Mouse (Mus musculus) ES-Bruce4 (cell line): ENCODE results near the gene Grhl3. TPM values are rescaled to one million over a fixed set of nuclear protein-coding genes. Genes with fewer than 3 reads are reported as not detected.
A peak's percentile ranks its signal among the peaks of the same experiment; 100 is the strongest.

Source experiments
- H3K27ac ChIP-seq: 2 replicates; pipeline ENCODE4 v1.5.1; 2012; ENCODE audit warnings: low read length, inconsistent platforms; ENCODE audit not compliant: insufficient read depth
- H3K27me3 ChIP-seq: 2 replicates; pipeline ENCODE4 v1.6.1; 2012; ENCODE audit warnings: mild to moderate bottlenecking, low read length, inconsistent platforms; ENCODE audit not compliant: control insufficient read depth, poor library complexity, insufficient read depth, severe bottlenecking
- H3K36me3 ChIP-seq: 2 replicates; pipeline ENCODE4 v1.6.1; 2012; ENCODE audit warnings: inconsistent platforms, mild to moderate bottlenecking, low read length, moderate library complexity; ENCODE audit not compliant: control insufficient read depth, poor library complexity, insufficient read depth, severe bottlenecking
- H3K4me1 ChIP-seq: one replicate; pipeline ENCODE4 v1.8.1; 2011; ENCODE audit warnings: low read length; ENCODE audit not compliant: control insufficient read depth, insufficient read depth
- H3K4me3 ChIP-seq: 2 replicates; pipeline ENCODE4 v1.5.1; 2011; ENCODE audit warnings: low read depth, mild to moderate bottlenecking, low read length
- H3K9ac ChIP-seq: 2 replicates; pipeline ENCODE4 v1.6.1; 2012; ENCODE audit warnings: low read depth, mild to moderate bottlenecking, inconsistent platforms; ENCODE audit not compliant: poor library complexity, severe bottlenecking
- H3K9me3 ChIP-seq: replicated peaks from 2 replicates; pipeline ENCODE4 v1.6.1; 2012; ENCODE audit warnings: mild to moderate bottlenecking, low read length, inconsistent platforms; ENCODE audit not compliant: control insufficient read depth, poor library complexity, insufficient read depth, severe bottlenecking
- CTCF ChIP-seq: IDR thresholded peaks from one replicate; pipeline ENCODE4 v1.8.1; 2011; ENCODE audit warnings: low read depth, low read length
- EP300 ChIP-seq: IDR thresholded peaks from 2 replicates; pipeline ENCODE4 v1.6.1; 2011; ENCODE audit warnings: low read depth, low read length; ENCODE audit not compliant: insufficient read depth
- POLR2A ChIP-seq: IDR thresholded peaks from one replicate; pipeline ENCODE4 v1.8.1; 2011; ENCODE audit warnings: low read length; ENCODE audit not compliant: insufficient read depth
- polyA plus RNA-seq: library from polyadenylated mRNA; stranded (reverse); fragments of >200 nt; gene quantifications from 2 replicates; pipeline ENCODE4 v1.2.4, GENCODE M21; 2011; ENCODE audit warnings: low read depth; ENCODE audit not compliant: missing spikeins, insufficient read depth, insufficient read length

Grhl3 gene
- polyA plus RNA-seq, 1 experiment, result 18.0 TPM

DNA sequence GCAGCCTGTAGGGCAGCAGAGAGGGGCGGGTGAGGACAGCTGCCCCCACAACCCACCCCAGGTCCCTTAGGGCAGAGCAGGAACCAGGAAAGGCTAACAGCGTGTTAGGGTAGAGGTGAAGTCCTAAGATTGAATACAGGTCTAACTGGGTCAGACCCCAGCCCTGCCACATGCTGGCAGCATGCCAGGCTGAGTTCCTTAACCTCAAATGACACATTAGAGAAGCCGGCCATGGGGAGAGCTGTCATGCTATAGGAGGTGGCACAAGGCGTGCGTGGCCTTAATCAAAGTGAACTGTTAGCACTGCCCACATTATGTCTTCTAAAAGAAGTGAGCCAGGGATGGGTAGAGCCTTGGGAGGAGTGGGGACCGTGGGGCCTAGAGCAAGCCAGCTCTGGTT is 24.1 kb downstream of the Grhl3 start:
- H3K36me3 ChIP-seq, result no peaks in the 10 kb centered on the region
- H3K27ac ChIP-seq, result peak overlapping the region; percentile 3; the same call in 1 of the 2 replicates
- H3K9ac ChIP-seq, result no peak overlapping the region
- H3K4me1 ChIP-seq, result peaks cover 39% of the 10 kb centered on the region
- TF ChIP-seq EP300 (no peak), POLR2A (no peak), CTCF (no peak)
- H3K27me3 ChIP-seq, result no peaks in the 10 kb centered on the region
- no peaks in the 10 kb centered on the region for H3K9me3 ChIP-seq
- no peak overlapping the region for H3K4me3 ChIP-seq

- peak overlapping the region; percentile 66 for H3K27ac ChIP-seq
- H3K9me3 ChIP-seq, result no peaks in the 10 kb centered on the region
- no peaks in the 10 kb centered on the region for H3K36me3 ChIP-seq
- TF ChIP-seq CTCF (no peak), EP300 (peak; percentile 84)
- peaks cover 39% of the 10 kb centered on the region for H3K4me1 ChIP-seq
- H3K9ac ChIP-seq, result peak overlapping the region; percentile 7; the same call in 1 of the 2 replicates
- H3K27me3 ChIP-seq, result no peaks in the 10 kb centered on the region
- no peak overlapping the region for H3K4me3 ChIP-seq
Measured at GRCm38 (mm10) chr4:135548521-135549077, 24.8 kb downstream of the Grhl3 start.

- Histone ChIP-seq H3K27me3 (no peaks in the 10 kb centered on the region), H3K27ac (peak overlapping the region; percentile 46; the same call in 1 of the 2 replicates), H3K36me3 (no peaks in the 10 kb centered on the region), H3K4me1 (peaks cover 39% of the 10 kb centered on the region), H3K9me3 (no peaks in the 10 kb centered on the region), H3K4me3 (no peak overlapping the region), H3K9ac (peak overlapping the region; percentile 7; the same call in 1 of the 2 replicates)
- no peak for TF ChIP-seq CTCF
- no peak for TF ChIP-seq POLR2A
- no peak for TF ChIP-seq EP300
Measured at GRCm38 (mm10) chr4:135548108-135548507, 25.3 kb downstream of the Grhl3 start.

DNA sequence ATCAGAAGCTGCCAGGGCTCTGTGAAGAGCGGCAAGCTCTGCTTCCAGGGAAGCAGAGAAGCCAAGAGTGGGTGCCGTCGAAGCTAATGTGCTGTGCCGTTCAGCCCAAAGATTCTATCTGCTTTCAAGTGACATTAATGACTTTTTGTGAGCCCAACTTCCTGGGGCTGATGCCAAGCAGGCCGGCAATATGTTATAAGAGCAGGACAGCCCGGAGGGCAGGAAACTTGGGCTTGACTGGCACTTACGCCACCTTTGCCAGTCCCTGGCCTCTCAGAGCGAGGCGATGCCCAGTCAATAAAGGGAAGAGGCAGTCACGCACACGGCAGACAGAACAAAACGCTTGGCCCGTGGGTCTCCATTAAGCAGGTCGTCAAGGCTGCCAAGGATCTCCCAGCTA is 25.9 kb downstream of the Grhl3 start:
- Histone ChIP-seq H3K27ac (peak overlapping the region; percentile 46; the same call in 1 of the 2 replicates), H3K27me3 (no peaks in the 10 kb centered on the region), H3K4me1 (peaks cover 39% of the 10 kb centered on the region), H3K4me3 (no peak overlapping the region), H3K9ac (no peak overlapping the region), H3K36me3 (no peaks in the 10 kb centered on the region), H3K9me3 (no peaks in the 10 kb centered on the region)
- TF ChIP-seq POLR2A (no peak), CTCF (no peak), EP300 (no peak)

GRCm38 (mm10) chr4:135546793-135547192 is 26.6 kb downstream of the Grhl3 start:
- H3K9me3 ChIP-seq, result no peaks in the 10 kb centered on the region
- peaks cover 4% of the 10 kb centered on the region for H3K36me3 ChIP-seq
- no peak overlapping the region for H3K9ac ChIP-seq
- H3K27me3 ChIP-seq, result no peaks in the 10 kb centered on the region
- no peak overlapping the region for H3K4me3 ChIP-seq
- peaks cover 36% of the 10 kb centered on the region for H3K4me1 ChIP-seq
- TF ChIP-seq POLR2A, result no peak
- H3K27ac ChIP-seq, result peak overlapping the region; percentile 42; the same call in 1 of the 2 replicates

GRCm38 (mm10) chr4:135546008-135546407 is 27.4 kb downstream of the Grhl3 start:
- Histone ChIP-seq H3K27me3 (no peaks in the 10 kb centered on the region), H3K9ac (peak overlapping the region; percentile 27)

More at GRCm38 (mm10) chr4:135546008-135546407, 27.4 kb downstream of the Grhl3 start:
- Histone ChIP-seq H3K9me3 (no peaks in the 10 kb centered on the region), H3K4me1 (peaks cover 31% of the 10 kb centered on the region), H3K4me3 (no peak overlapping the region), H3K36me3 (peaks cover 8% of the 10 kb centered on the region), H3K27ac (peak overlapping the region; percentile 79)
- TF ChIP-seq EP300 (no peak), POLR2A (no peak), CTCF (no peak)
